Mouse (Mus musculus) stomach, postnatal 0 days (tissue): ENCODE measurements around the gene Scarf1.

Source experiments
- CTCF ChIP-seq: IDR thresholded peaks from 2 replicates; pipeline ENCODE4 v1.5.1; 2016; ENCODE audit warnings: antibody characterized with exemption, low read depth, mild to moderate bottlenecking, moderate library complexity
- EP300 ChIP-seq: optimal IDR thresholded peaks from 2 replicates; pipeline ENCODE3; 2016; ENCODE audit warnings: antibody characterized with exemption

- no peak for TF ChIP-seq CTCF
- TF ChIP-seq EP300, result no peak
These were observed 6.7 kb downstream of the Scarf1 start for GRCm38 (mm10) chr11:75519834-75520633.
